Mouse (Mus musculus) hindbrain, embryonic 15.5 days (tissue): ENCODE results near the gene Ptgis. TPM values are rescaled to one million over a fixed set of nuclear protein-coding genes. Genes with fewer than 3 reads are reported as not detected.

Experiments used
- polyA plus RNA-seq: library from polyadenylated mRNA; unstranded; fragments of >200 nt; fragmentation: Nextera tagmentation; extraction: Ambion mirVana; gene quantifications from 2 replicates; pipeline ENCODE4 v1.2.1, GENCODE M21; 2015

The Ptgis gene
- polyA plus RNA-seq, 1 experiment from 2014 or later = 3.6 TPM

Other genes with a start within 250 kb of the Ptgis start
- 107 and 113 TPM in 2 replicates for gene Stau1, start 244.3 kb downstream of the Ptgis start, polyA plus RNA-seq
- 35.4 and 38.0 TPM in 2 replicates for gene Ddx27, start 225.4 kb downstream of the Ptgis start, polyA plus RNA-seq
- 8.0 and 9.7 TPM in 2 replicates for gene Znfx1, start 177.6 kb downstream of the Ptgis start, polyA plus RNA-seq
- 3.4 and 3.8 TPM in 2 replicates for gene Kcnb1, start 50.4 kb downstream of the Ptgis start, polyA plus RNA-seq
- 31.5 and 34.2 TPM in 2 replicates for gene B4galt5, start 108.6 kb upstream of the Ptgis start, polyA plus RNA-seq
- 20.9 TPM in 2 replicates for gene Slc9a8, start 181.1 kb upstream of the Ptgis start, polyA plus RNA-seq